Mouse (Mus musculus): Measurements from ENCODE around the gene Scamp5. TPM values are rescaled to one million over a fixed set of nuclear protein-coding genes. Genes with fewer than 3 reads are reported as not detected.
"Not testable (repeated sequence)": the region's sequence is repeated elsewhere in the genome, so short reads cannot be mapped to it uniquely, and the experiment has no call there.

Scamp5 gene
- polyA plus RNA-seq, 1 experiment from 2014 or later, result 17.7 TPM

- 69% methylated on average over 5 of the region's 5 CpGs for WGBS
Measured at GRCm38 (mm10) chr9:57436166-57436565, 31.7 kb downstream of the Scamp5 start.

GRCm38 (mm10) chr9:57434405-57435165 is 33.3 kb downstream of the Scamp5 start:
- no peaks in the 10 kb centered on the region for H3K27me3 ChIP-seq (ENCODE audit: insufficient read depth, low read length)
- H3K36me3 ChIP-seq (ENCODE audit: insufficient read depth, low read length), result no peaks in the 10 kb centered on the region
- peaks cover 61% of the 10 kb centered on the region for H3K4me1 ChIP-seq (ENCODE audit: insufficient read depth, low read length)
- H3K4me3 ChIP-seq (ENCODE audit: low read length), result no peak overlapping the region
- H3K9ac ChIP-seq (replicated peaks; ENCODE audit: low read length), result no peak overlapping the region
- H3K4me2 ChIP-seq (replicated peaks; ENCODE audit: low read depth, low read length), result no peak overlapping the region
- no peaks in the 10 kb centered on the region for H3K9me3 ChIP-seq (ENCODE audit: low read length)
- no peak for ATAC-seq (ENCODE audit: low FRiP score, low TSS enrichment)
- 88% methylated on average over 11 of the region's 11 CpGs for WGBS
- H3K27ac ChIP-seq (ENCODE audit: low read length), result no peak overlapping the region

More at GRCm38 (mm10) chr9:57436166-57436565, 31.7 kb downstream of the Scamp5 start:
- Histone ChIP-seq H3K27me3 (ENCODE audit: insufficient read depth, low read length) (no peaks in the 10 kb centered on the region), H3K36me3 (ENCODE audit: insufficient read depth, low read length) (no peaks in the 10 kb centered on the region), H3K9me3 (ENCODE audit: low read length) (no peaks in the 10 kb centered on the region), H3K27ac (ENCODE audit: low read length) (no peak overlapping the region), H3K4me2 (replicated peaks; ENCODE audit: low read depth, low read length) (no peak overlapping the region), H3K4me3 (ENCODE audit: low read length) (no peak overlapping the region), H3K4me1 (ENCODE audit: insufficient read depth, low read length) (peaks cover 54% of the 10 kb centered on the region), H3K9ac (replicated peaks; ENCODE audit: low read length) (no peak overlapping the region)
- ATAC-seq (ENCODE audit: low FRiP score, low TSS enrichment), result no peak

- Histone ChIP-seq H3K4me1 (ENCODE audit: insufficient read depth, low read length) (peaks cover 59% of the 10 kb centered on the region), H3K9me3 (ENCODE audit: low read length) (no peaks in the 10 kb centered on the region), H3K4me2 (replicated peaks; ENCODE audit: low read depth, low read length) (no peak overlapping the region), H3K36me3 (ENCODE audit: insufficient read depth, low read length) (no peaks in the 10 kb centered on the region), H3K27me3 (ENCODE audit: insufficient read depth, low read length) (no peaks in the 10 kb centered on the region), H3K27ac (ENCODE audit: low read length) (peak overlapping the region; percentile 87), H3K4me3 (ENCODE audit: low read length) (no peak overlapping the region), H3K9ac (replicated peaks; ENCODE audit: low read length) (peak overlapping the region; percentile 37)
- peak; percentile 74 for ATAC-seq (ENCODE audit: low FRiP score, low TSS enrichment)
- 4% methylated on average over 11 of the region's 11 CpGs for WGBS
Measured at GRCm38 (mm10) chr9:57433097-57434032, 34.5 kb downstream of the Scamp5 start.

GRCm38 (mm10) chr9:57432480-57432879 is 35.4 kb downstream of the Scamp5 start:
- Histone ChIP-seq H3K9me3 (ENCODE audit: low read length) (no peaks in the 10 kb centered on the region), H3K4me2 (replicated peaks; ENCODE audit: low read depth, low read length) (no peak overlapping the region), H3K27ac (ENCODE audit: low read length) (peak overlapping the region; percentile 87), H3K9ac (replicated peaks; ENCODE audit: low read length) (peak overlapping the region; percentile 37; the same call in 1 of the 2 replicates), H3K36me3 (ENCODE audit: insufficient read depth, low read length) (no peaks in the 10 kb centered on the region), H3K4me1 (ENCODE audit: insufficient read depth, low read length) (peaks cover 56% of the 10 kb centered on the region), H3K27me3 (ENCODE audit: insufficient read depth, low read length) (no peaks in the 10 kb centered on the region), H3K4me3 (ENCODE audit: low read length) (no peak overlapping the region)
- 85% methylated on average over 3 of the region's 3 CpGs for WGBS
- no peak for ATAC-seq (ENCODE audit: low FRiP score, low TSS enrichment)

GRCm38 (mm10) chr9:57431202-57431601 is 36.7 kb downstream of the Scamp5 start:
- WGBS, result 33% methylated on average over 9 of the region's 9 CpGs
- H3K9ac ChIP-seq (replicated peaks; ENCODE audit: low read length), result 0 out of 2 replicates have a peak overlapping the region, but pooled peaks have one; percentile 19
- no peaks in the 10 kb centered on the region for H3K36me3 ChIP-seq (ENCODE audit: insufficient read depth, low read length)
- H3K27me3 ChIP-seq (ENCODE audit: insufficient read depth, low read length), result no peaks in the 10 kb centered on the region
- no peak for ATAC-seq (ENCODE audit: low FRiP score, low TSS enrichment)
- H3K4me1 ChIP-seq (ENCODE audit: insufficient read depth, low read length), result peaks cover 47% of the 10 kb centered on the region
- H3K4me2 ChIP-seq (replicated peaks; ENCODE audit: low read depth, low read length), result no peak overlapping the region
- peak overlapping the region; percentile 40; the same call in 1 of the 2 replicates for H3K27ac ChIP-seq (ENCODE audit: low read length)
- H3K4me3 ChIP-seq (ENCODE audit: low read length), result no peak overlapping the region
- H3K9me3 ChIP-seq (ENCODE audit: low read length), result no peaks in the 10 kb centered on the region

- H3K27me3 ChIP-seq (ENCODE audit: insufficient read depth, low read length), result no peaks in the 10 kb centered on the region
- H3K36me3 ChIP-seq (ENCODE audit: insufficient read depth, low read length), result no peaks in the 10 kb centered on the region
- H3K9ac ChIP-seq (replicated peaks; ENCODE audit: low read length), result no peak overlapping the region
- ATAC-seq (ENCODE audit: low FRiP score, low TSS enrichment), result no peak
- no peaks in the 10 kb centered on the region for H3K9me3 ChIP-seq (ENCODE audit: low read length)
- no peak overlapping the region for H3K4me3 ChIP-seq (ENCODE audit: low read length)
- WGBS, result 50% methylated on average over 4 of the region's 4 CpGs
- H3K27ac ChIP-seq (ENCODE audit: low read length), result 0 out of 2 replicates have a peak overlapping the region, but pooled peaks have one; percentile 1
- H3K4me1 ChIP-seq (ENCODE audit: insufficient read depth, low read length), result peaks cover 39% of the 10 kb centered on the region
- no peak overlapping the region for H3K4me2 ChIP-seq (replicated peaks; ENCODE audit: low read depth, low read length)
Measured at GRCm38 (mm10) chr9:57428391-57428790, 39.5 kb downstream of the Scamp5 start.

- no peaks in the 10 kb centered on the region for H3K27me3 ChIP-seq (ENCODE audit: insufficient read depth, low read length)
- no peak overlapping the region for H3K4me3 ChIP-seq (ENCODE audit: low read length)
- H3K9ac ChIP-seq (replicated peaks; ENCODE audit: low read length), result no peak overlapping the region
- no peak for ATAC-seq (ENCODE audit: low FRiP score, low TSS enrichment)
- no peaks in the 10 kb centered on the region for H3K36me3 ChIP-seq (ENCODE audit: insufficient read depth, low read length)
- 68% methylated on average over 4 of the region's 4 CpGs for WGBS
- 0 out of 2 replicates have a peak overlapping the region, but pooled peaks have one; percentile 1 for H3K27ac ChIP-seq (ENCODE audit: low read length)
- H3K4me2 ChIP-seq (replicated peaks; ENCODE audit: low read depth, low read length), result no peak overlapping the region
- H3K9me3 ChIP-seq (ENCODE audit: low read length), result no peaks in the 10 kb centered on the region
- peaks cover 34% of the 10 kb centered on the region for H3K4me1 ChIP-seq (ENCODE audit: insufficient read depth, low read length)
Measured at GRCm38 (mm10) chr9:57427937-57428336, 39.9 kb downstream of the Scamp5 start.

- WGBS, result 93% methylated on average over 4 of the region's 4 CpGs
- not testable (repeated sequence) for H3K4me2 ChIP-seq (replicated peaks; ENCODE audit: low read depth, low read length); H3K27ac ChIP-seq (ENCODE audit: low read length); H3K36me3 ChIP-seq (ENCODE audit: insufficient read depth, low read length); H3K9me3 ChIP-seq (ENCODE audit: low read length); H3K4me3 ChIP-seq (ENCODE audit: low read length); ATAC-seq (ENCODE audit: low FRiP score, low TSS enrichment); H3K9ac ChIP-seq (replicated peaks; ENCODE audit: low read length); H3K27me3 ChIP-seq (ENCODE audit: insufficient read depth, low read length)
- peaks cover 29% of the 10 kb centered on the region for H3K4me1 ChIP-seq (ENCODE audit: insufficient read depth, low read length)
Measured at GRCm38 (mm10) chr9:57427123-57427522, 40.7 kb downstream of the Scamp5 start.

GRCm38 (mm10) chr9:57425116-57425515 is 42.7 kb downstream of the Scamp5 start:
- no peak for ATAC-seq (ENCODE audit: low FRiP score, low TSS enrichment)
- no peak overlapping the region for H3K4me3 ChIP-seq (ENCODE audit: low read length)
- H3K4me2 ChIP-seq (replicated peaks; ENCODE audit: low read depth, low read length), result no peak overlapping the region
- H3K27me3 ChIP-seq (ENCODE audit: insufficient read depth, low read length), result no peaks in the 10 kb centered on the region
- no peaks in the 10 kb centered on the region for H3K36me3 ChIP-seq (ENCODE audit: insufficient read depth, low read length)
- H3K4me1 ChIP-seq (ENCODE audit: insufficient read depth, low read length), result peaks cover 34% of the 10 kb centered on the region
- WGBS, result 67% methylated on average over 3 of the region's 3 CpGs
- no peak overlapping the region for H3K9ac ChIP-seq (replicated peaks; ENCODE audit: low read length)
- H3K27ac ChIP-seq (ENCODE audit: low read length), result peak overlapping the region; percentile 21
- no peaks in the 10 kb centered on the region for H3K9me3 ChIP-seq (ENCODE audit: low read length)
